8 mouse cellular contexts compared by ENCODE assay signal in genomic region chr1:178318002-178318388, GRCm38 (mm10). TPM values are rescaled to one million over a fixed set of nuclear protein-coding genes. Genes with fewer than 3 reads are reported as not detected.
DNase-seq lines count a peak whose midpoint lies in the region; ATAC-seq and TF ChIP-seq lines count a peak whose summit lies in the region.

No protein-coding gene starts in this region.

- ATAC-seq in forebrain, embryonic 15.5 days (replicated peaks): peak; percentile 81
- ATAC-seq in megakaryocyte-erythroid progenitor cell, adult 5-6 weeks (replicated peaks; ENCODE audit: low FRiP score, low TSS enrichment, poor library complexity, severe bottlenecking): peak; percentile 34

- peak; percentile 50 for TF ChIP-seq POLR2A in kidney, adult 2 months (IDR thresholded peaks at IDR 0.05; ENCODE audit: low read depth, low read length)

- no peaks in the 10 kb centered on the region for H3K27me3 ChIP-seq in kidney, adult 2 months (replicated peaks; ENCODE audit: control insufficient read depth, insufficient read depth, low read length)
- no peaks in the 10 kb centered on the region for H3K27me3 ChIP-seq in forebrain, embryonic 15.5 days

- TF ChIP-seq CTCF in kidney, adult 2 months (conservative IDR thresholded peaks at IDR 0.05; ENCODE audit: insufficient read depth, insufficient read length, low read depth, low read length): no peak

- no peaks in the 10 kb centered on the region for H3K9me3 ChIP-seq in forebrain, embryonic 15.5 days

- H3K36me3 ChIP-seq in kidney, adult 2 months (ENCODE audit: control insufficient read depth, insufficient read depth, low read length): peaks cover 14% of the 10 kb centered on the region
- peaks cover 19% of the 10 kb centered on the region for H3K36me3 ChIP-seq in forebrain, embryonic 15.5 days

- peak overlapping the region; percentile 60 for H3K4me2 ChIP-seq in forebrain, embryonic 15.5 days (replicated peaks)

- DNase-seq in kidney, adult 2 months: peak; percentile 96
- DNase-seq in kidney, adult 18-20 months: no peak
- DNase-seq in ZHBTc4 (ENCODE audit: low read depth, low spot score): peak; percentile 91
- peak; percentile 90 to 94 for DNase-seq in kidney, postnatal 36 days
- no peak for DNase-seq in gastrocnemius, postnatal 10 days
- DNase-seq in ovary, postnatal 36 days (ENCODE audit: low spot score): no peak

- H3K4me1 ChIP-seq in kidney, adult 2 months (ENCODE audit: control insufficient read depth, insufficient read depth, low read length): peaks cover 22% of the 10 kb centered on the region
- peaks cover 36% of the 10 kb centered on the region for H3K4me1 ChIP-seq in forebrain, embryonic 15.5 days

- peak overlapping the region; percentile 94 for H3K4me3 ChIP-seq in kidney, adult 2 months (ENCODE audit: insufficient read depth, low read depth, low read length)
- peak overlapping the region; percentile 81 for H3K4me3 ChIP-seq in forebrain, embryonic 15.5 days

- under 1% methylated on average over 17 of the region's 17 CpGs for WGBS in kidney, adult 2 months
- under 1% methylated on average over 17 of the region's 17 CpGs for WGBS in forebrain, embryonic 15.5 days

- peak overlapping the region; percentile 95 for H3K9ac ChIP-seq in forebrain, embryonic 15.5 days (replicated peaks)

- H3K27ac ChIP-seq in kidney, adult 2 months (ENCODE audit: insufficient read depth, low read depth, low read length): peak overlapping the region; percentile 99
- H3K27ac ChIP-seq in forebrain, embryonic 15.5 days (replicated peaks): peak overlapping the region; percentile 100

RNA-seq across cellular contexts. Expression of gene Cox20, which starts 0.9 kb away (rescaled TPM):
- polyA plus RNA-seq in kidney, adult 2 months (2012; rRNA removed): 28.0 and 54.6 TPM in 2 replicates
- polyA plus RNA-seq in forebrain, embryonic 15.5 days (2015; fragmentation: Nextera tagmentation; extraction: Ambion mirVana): 140 and 150 TPM in 2 replicates
- 205 and 307 TPM in 2 replicates for total RNA-seq in megakaryocyte-erythroid progenitor cell, adult 5-6 weeks (2014; fragmentation: Nextera tagmentation)
- total RNA-seq in megakaryocyte-erythroid progenitor cell, adult 5-6 weeks (2017): 253 and 262 TPM in 2 replicates
- 10 to 100 TPM; 35.3 to 38.1 TPM for total RNA-seq in gastrocnemius, postnatal 10 days (2021)

RNA-seq across cellular contexts. Expression of gene Hnrnpu, which starts 19.6 kb away (rescaled TPM):
- polyA plus RNA-seq in kidney, adult 2 months (2012; rRNA removed): 37.7 and 51.6 TPM in 2 replicates
- polyA plus RNA-seq in forebrain, embryonic 15.5 days (2015; fragmentation: Nextera tagmentation; extraction: Ambion mirVana): 410 and 421 TPM in 2 replicates
- total RNA-seq in megakaryocyte-erythroid progenitor cell, adult 5-6 weeks (2014; fragmentation: Nextera tagmentation): 517 and 688 TPM in 2 replicates
- total RNA-seq in megakaryocyte-erythroid progenitor cell, adult 5-6 weeks (2017): 688 and 728 TPM in 2 replicates
- 100 to 1,000 TPM; 180 to 224 TPM for total RNA-seq in gastrocnemius, postnatal 10 days (2021)

Comparison
In these comparisons a context has a peak if more than half of its experiments do, and no peak if none do; other contexts are left out.
1. DNase-seq: peak in kidney, adult 2 months (single experiment), ZHBTc4 (single experiment) and kidney, postnatal 36 days (2 of 2); none in kidney, adult 18-20 months (single experiment), gastrocnemius, postnatal 10 days (single experiment) and ovary, postnatal 36 days (single experiment).
2. RNA of gene Cox20, which starts 0.9 kb away (total RNA-seq): 205 to 307 TPM in megakaryocyte-erythroid progenitor cell, adult 5-6 weeks; 35.3 to 38.1 TPM in gastrocnemius, postnatal 10 days; every median in the first group is over 4 times any median in the second.